Mouse (Mus musculus) central nervous system, embryonic 14 days (tissue): ENCODE results near the gene Gm5726. TPM values are rescaled to one million over a fixed set of nuclear protein-coding genes. Genes with fewer than 3 reads are reported as not detected.

Experiments
- polyA plus RNA-seq: library from polyadenylated mRNA; depleted of rRNA; stranded (reverse); fragments of >200 nt; gene quantifications from 2 replicates; pipeline ENCODE4 v1.2.3, GENCODE M21; 2012; rRNA removed

The Gm5726 gene
- not detected in 2 replicates for polyA plus RNA-seq

DNA sequence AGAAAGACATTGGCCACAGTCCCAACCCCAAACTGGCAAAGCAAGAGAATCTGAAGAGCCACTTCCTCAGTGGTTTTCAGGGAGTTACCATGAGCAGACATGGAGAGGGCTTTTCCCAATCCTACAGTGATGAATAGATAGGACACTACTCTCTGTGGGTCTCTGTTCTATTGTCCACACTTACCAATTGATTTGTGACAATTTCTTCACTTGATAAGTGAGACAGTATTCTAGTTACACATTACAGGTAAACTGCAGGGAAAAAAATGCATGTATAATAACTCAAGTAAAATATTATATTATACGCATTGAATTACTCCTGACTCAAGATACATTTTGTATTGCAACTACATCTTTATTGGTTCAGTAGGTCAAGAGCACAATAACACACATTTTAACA lies at the start of gene Gm5726:
TSS of gene Gm5726 (minus strand) at position 101 of the 400 bp plus-strand sequence.

GRCm38 (mm10) chr7:20576141-20576540 lies 30.6 kb upstream of the Gm5726 start, which contains the start of gene Gm4141:
Gm4141 (minus strand) TSS chr7:20576241.

DNA sequence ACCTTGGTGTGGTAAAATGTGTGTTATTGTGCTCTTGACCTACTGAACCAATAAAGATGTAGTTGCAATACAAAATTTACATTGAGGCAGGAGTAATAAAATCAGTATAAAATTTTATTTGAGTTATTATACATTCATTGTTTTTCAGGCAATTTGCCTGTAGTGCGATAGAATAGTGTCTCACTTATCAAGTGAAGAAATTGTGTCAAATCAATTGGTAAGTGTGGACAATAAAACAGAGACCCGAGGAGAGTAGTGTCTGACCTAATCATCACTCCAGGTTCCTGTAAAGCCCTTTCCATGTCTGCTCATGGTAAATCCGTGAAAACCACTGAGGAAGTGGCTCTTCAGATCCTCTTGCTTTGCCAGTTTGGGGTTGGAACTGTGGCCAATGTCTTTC lies 12.0 kb downstream of the Gm5726 start, which contains the start of gene Vmn1r104:
TSS of gene Vmn1r104 (plus strand) at position 301 of the 400 bp plus-strand sequence.

DNA sequence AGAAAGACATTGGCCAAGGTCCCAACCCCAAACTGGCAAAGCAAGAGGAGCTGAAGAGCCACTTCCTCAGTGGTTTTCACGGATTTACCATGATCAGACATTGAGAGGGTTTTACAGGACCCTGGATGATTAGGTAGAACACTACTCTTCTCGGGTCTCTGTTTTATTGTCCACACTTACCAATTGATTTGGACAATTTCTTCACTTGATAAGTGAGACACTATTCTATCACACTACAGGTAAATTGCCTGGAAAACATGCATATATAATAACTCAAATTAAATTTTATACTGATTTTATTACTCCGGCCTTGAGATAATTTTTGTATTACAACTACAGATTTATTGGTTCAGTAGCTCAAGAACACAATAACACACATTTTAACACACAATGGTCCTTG lies 35.1 kb downstream of the Gm5726 start, which contains the start of gene Vmn1r103:
TSS of gene Vmn1r103 (minus strand) at position 101 of the 400 bp plus-strand sequence.

Other genes with a start within 250 kb of the Gm5726 start
- gene Gm4133, start 211.7 kb downstream of the Gm5726 start, polyA plus RNA-seq, result not detected in 2 replicates
- gene Gm5728, start 170.3 kb downstream of the Gm5726 start, polyA plus RNA-seq, result not detected in 2 replicates
- not detected in 2 replicates for gene Vmn1r100, start 127.8 kb downstream of the Gm5726 start, polyA plus RNA-seq
- not detected in 2 replicates for gene Vmn1r101, start 103.2 kb downstream of the Gm5726 start, polyA plus RNA-seq
- not detected in 2 replicates for gene Gm10670, start 70.8 kb downstream of the Gm5726 start, polyA plus RNA-seq
- not detected in 2 replicates for gene Vmn1r103, start 35.2 kb downstream of the Gm5726 start, polyA plus RNA-seq
- not detected in 2 replicates for gene Vmn1r104, start 11.9 kb downstream of the Gm5726 start, polyA plus RNA-seq
- not detected in 2 replicates for gene Gm4141, start 30.5 kb upstream of the Gm5726 start, polyA plus RNA-seq
- not detected in 2 replicates for gene Gm4513, start 53.3 kb upstream of the Gm5726 start, polyA plus RNA-seq
- gene Vmn1r107, start 123.2 kb upstream of the Gm5726 start, polyA plus RNA-seq, result not detected in 2 replicates
- gene Vmn1r111, start 157.5 kb upstream of the Gm5726 start, polyA plus RNA-seq, result not detected in 2 replicates
- gene Gm10668, start 184.9 kb upstream of the Gm5726 start, polyA plus RNA-seq, result not detected in 2 replicates
- not detected in 2 replicates for gene Vmn1r112, start 225.4 kb upstream of the Gm5726 start, polyA plus RNA-seq
- gene Vmn1r113, start 241.5 kb upstream of the Gm5726 start, polyA plus RNA-seq, result not detected in 2 replicates